Mouse (Mus musculus) erythroblast, embryonic 14.5 days (primary cell): ENCODE measurements at regions not wholly inside any gene's neighbourhood (a gene's known extent, or its start where the extent isn't known, plus 50 kb on each side); places are given as distances from the start of the nearest gene placed in this dataset.

ENCODE experiments used
- GATA1 ChIP-seq: IDR thresholded peaks from 2 replicates; pipeline ENCODE4 v1.6.1; 2012; ENCODE audit warnings: low read length, inconsistent platforms, mixed read lengths
- TAL1 ChIP-seq: IDR thresholded peaks from 3 replicates; pipeline ENCODE4 v1.6.1; 2012; ENCODE audit warnings: low read length, inconsistent platforms, mixed read lengths

DNA sequence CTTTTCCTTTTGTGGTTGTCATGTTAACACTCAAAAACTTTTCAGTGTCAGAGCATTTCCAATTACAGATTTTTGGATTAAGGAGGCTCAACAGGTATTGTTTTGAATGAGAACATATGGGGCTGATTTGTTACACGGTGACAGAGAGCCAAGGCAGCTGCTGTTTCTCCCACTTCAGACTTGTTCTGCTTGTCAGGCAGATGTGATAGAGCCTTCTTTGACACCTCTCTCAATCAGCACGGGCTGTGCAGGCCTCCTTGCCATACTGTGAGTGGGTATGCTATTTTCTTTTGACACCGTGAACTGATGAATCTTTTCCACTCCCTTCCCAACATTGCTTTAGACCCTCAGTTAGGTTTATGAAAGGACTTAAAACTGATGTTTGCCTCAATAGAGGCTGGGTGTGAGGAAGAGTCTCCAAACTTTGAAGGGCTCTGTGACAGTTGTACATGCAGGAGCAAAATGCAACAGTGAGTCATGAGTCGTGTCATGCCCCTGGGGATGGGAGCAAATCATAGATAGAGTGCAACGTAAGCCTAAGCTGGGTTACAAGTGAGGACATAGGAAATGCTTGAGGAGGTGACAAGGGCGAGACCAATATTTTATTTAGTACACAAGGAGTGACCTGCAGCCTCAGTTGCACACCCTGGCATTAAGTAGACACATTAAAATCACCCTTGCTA lies 317.4 kb downstream of the Ccser2 start:
- TF ChIP-seq GATA1, result no peak
- TF ChIP-seq TAL1, result no peak
